Mouse (Mus musculus): ENCODE results near the gene Nifk.

Gene Nifk

DNA sequence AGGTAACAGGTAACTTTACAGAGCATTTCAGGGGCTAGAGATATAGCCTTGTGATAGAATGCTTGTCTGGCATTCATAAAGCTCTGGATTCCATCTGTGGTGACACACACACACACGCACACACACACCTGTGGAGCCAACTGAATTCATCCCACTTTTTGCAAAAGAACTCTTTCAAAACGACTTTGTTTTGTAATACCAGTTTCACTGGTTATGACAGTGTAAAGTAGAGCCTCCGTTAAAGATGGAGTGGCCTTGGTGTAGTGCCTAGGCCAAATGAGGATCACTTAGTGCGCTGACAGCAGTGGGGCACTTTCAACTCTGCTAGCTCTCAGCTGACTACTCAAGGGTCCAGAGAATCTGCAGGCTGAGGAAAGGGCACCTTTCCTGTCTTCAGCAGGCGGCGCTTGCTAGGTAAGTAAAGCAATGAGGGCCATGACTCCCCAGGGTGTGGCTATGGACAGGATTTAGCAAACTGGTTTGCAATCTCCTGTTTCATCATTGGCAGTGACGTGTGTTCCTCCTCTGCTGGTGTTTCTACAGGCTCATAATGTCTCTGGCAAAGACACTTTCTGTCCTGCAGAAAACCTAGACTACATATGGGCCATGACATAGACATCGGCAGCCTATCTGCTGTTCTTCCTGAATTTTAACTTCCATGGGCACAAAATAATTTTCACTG is 58.6 kb downstream of the Nifk start:
- DNase-seq (ENCODE audit: low read depth, low spot score): no peak

All from R1 (cell line).